Mouse (Mus musculus) bone marrow macrophage, adult 2 months (primary cell): ENCODE data around the gene Ccdc152.

Source experiments
- CTCF ChIP-seq: IDR thresholded peaks from 2 replicates; pipeline ENCODE4 v1.5.1; 2012; ENCODE audit warnings: low read depth, mild to moderate bottlenecking, low read length, moderate library complexity
- POLR2A ChIP-seq: IDR thresholded peaks from 2 replicates; pipeline ENCODE4 v1.6.1; 2012; ENCODE audit warnings: mild to moderate bottlenecking, low read depth, low read length, borderline replicate concordance

GRCm38 (mm10) chr15:3281737-3282136, 21.6 kb downstream of the Ccdc152 start:
- TF ChIP-seq CTCF (no peak), POLR2A (no peak)
